Mouse (Mus musculus) CD4-positive helper T cell, adult 2 months (primary cell): Measurements from ENCODE around the gene Nt5dc3.

ENCODE experiments used
- DNase-seq: peaks from one replicate; pipeline ENCODE4 v3.0.0-alpha.2; 2012; ENCODE audit warnings: low read depth, missing footprints, low spot score

Gene Nt5dc3

DNA sequence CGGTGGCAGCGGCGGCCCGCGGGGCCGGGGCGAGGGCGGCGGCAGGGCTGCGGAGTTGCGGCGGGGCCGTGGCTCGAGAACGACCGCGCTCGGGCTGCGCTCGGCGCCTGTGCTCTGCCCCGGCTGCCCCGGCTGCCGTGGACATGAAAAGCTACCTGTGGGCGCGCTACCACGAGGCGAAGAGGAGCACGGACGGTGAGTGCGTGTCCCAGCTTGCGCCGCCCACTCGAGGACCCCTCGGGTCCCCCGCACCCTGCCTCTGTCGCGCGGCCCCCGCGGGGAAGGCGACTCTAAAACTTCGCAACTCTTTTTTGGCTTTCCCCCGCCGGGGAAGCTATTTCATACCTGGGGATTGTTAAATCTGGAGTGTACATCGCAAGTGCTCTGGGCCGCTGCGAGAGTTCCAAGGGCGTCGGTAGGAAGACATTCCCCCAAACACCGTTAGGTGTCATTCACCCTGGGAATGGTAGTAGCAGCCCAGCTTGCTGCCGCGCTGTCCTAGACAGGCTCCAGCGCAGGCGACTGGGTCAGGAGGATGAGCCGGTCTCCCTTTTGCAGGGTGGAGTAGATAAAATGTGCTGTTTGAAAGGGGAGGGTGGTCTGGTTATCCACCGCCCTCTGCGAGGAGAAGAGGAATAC lies 431 bp downstream of the Nt5dc3 start:
- no peak for DNase-seq

GRCm38 (mm10) chr10:86779816-86780500 lies 1.2 kb downstream of the Nt5dc3 start:
- no peak for DNase-seq

DNA sequence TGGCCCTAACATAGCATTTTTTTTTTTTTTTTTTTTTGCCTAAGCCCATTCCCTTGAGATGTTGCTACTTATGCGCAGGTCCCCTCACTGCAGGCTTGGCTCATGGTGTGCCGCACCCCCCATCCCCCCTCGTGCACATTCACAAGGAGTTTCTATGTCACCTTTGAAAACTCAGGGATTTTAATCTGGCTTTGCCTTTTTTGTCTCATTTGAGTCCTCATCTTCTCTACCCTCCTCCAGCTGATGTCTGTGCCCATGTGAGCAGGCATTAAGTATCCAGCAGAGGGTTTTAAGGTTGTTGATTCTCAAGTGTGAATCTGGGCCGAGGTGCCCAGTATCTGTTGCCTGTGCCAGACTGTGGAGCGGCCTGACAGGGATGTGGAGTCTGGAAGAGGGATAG lies 2.8 kb downstream of the Nt5dc3 start:
- DNase-seq, result no peak

DNA sequence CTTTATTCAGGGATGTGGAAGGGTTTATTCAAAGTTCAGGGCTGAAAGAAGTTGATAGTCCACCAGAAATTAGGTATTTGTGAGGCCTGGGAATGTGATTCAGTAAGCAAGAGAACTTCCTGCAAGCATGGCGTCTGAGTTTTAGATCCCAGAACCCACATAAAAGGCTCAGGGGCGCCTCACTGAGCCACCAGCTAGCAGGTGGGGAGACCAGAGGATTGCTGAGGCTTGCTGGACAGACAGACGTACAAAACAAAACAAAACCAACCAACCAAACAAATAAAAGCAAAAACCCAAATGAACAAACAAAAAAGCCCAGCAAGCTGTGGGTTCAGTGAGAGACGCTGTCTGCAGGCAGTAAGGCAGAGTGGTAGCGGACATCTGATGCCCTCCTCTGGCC lies 3.9 kb downstream of the Nt5dc3 start:
- no peak for DNase-seq

GRCm38 (mm10) chr10:86783561-86783960 lies 4.8 kb downstream of the Nt5dc3 start:
- no peak for DNase-seq

- no peak for DNase-seq
These were observed 5.4 kb downstream of the Nt5dc3 start for GRCm38 (mm10) chr10:86784126-86784675.

DNA sequence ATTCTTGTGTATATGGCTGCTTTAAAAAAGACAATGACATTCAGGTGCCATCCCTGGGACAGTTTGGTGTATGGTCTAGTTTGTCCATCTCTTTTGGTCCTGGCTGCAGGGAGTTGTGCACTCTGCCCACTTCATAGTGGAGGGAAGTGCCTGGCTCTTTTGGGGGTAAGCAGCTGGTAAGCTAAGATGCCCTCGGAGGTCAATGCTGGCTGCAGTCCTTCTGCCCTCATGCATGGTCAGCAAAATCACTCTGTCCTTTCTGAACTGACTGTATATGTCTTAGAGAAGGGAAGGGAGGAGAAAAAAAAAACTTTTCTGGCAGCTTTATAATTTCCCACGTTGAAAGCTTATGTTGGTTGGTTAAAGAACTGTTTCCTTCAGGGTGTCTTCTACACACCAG lies 6.6 kb downstream of the Nt5dc3 start:
- DNase-seq, result no peak

DNA sequence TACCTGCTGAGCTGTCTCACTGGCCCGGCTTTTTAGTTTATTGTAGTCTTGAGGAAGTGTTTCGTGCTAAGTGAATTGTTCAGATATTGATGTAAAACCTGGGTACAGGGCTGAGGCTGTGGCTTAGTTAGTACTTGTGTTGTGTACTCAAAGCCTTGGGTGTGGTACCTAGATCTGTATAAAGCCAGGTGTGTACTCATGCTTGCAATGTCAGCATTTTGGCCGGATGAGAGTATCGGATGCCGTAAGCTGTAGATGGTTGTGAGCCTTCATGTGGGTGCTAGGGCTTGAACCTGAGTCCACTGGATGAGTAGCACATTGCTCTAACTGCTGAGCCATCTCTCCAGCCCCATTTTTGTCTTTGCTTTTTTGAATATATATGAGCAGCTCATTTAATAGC lies 7.3 kb downstream of the Nt5dc3 start:
- no peak for DNase-seq

DNA sequence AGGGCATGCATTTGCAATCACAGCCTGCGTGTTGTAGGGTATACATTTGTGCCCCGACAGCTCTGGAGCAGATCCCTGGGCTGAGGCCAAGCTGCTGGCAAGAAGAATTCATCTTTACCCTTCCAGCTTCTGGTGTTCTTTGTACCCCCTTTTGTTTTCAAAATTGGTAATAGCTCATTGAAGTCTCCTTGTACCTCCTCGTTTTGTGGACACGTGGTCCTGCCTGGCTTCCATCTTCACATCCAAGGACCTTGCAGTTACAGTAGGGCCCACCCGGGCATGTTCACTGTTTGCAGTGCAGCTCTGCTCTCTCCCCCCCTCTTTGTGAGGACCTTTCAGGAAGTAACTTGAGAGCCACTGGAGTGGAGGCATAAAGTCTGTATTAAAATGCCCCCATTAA lies 9.4 kb downstream of the Nt5dc3 start:
- DNase-seq, result no peak

GRCm38 (mm10) chr10:86789146-86789672 lies 10.4 kb downstream of the Nt5dc3 start:
- DNase-seq, result no peak

DNA sequence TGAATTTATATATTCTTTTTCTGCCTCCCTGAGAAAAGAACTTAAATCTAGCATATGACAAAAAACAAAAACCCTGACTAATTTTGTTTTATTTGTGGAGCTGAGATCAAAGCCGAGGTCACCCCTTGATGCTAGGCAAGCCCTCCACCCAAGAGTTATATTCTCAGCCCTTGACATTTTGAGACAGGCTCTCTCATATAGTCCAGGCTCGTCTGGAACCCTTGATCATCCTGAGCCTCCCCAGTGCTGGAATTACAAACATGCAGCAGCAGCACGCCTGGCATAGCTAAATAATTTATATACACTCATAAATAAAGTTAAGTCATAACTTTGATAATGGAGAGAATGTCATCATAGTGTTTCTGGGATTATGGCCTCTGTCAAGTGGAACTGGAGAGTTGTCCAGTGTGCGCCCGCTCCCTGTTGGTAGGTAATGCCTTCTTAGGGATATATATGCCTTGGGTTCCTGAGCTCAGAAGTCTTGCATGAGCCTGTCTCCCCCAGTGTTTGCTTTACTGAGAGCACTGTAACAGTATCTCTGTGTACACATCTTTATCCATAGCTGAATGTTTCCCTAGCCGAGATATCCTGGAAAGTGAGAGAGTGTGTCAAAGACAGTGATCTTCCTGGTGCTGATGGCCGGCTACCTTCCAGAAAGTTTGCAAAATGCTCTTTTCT lies 12.8 kb downstream of the Nt5dc3 start:
- no peak for DNase-seq

- DNase-seq, result no peak
These were observed 14.7 kb downstream of the Nt5dc3 start for GRCm38 (mm10) chr10:86793509-86793951.

- no peak for DNase-seq
These were observed 15.4 kb downstream of the Nt5dc3 start for GRCm38 (mm10) chr10:86794196-86794595.

- DNase-seq, result peak; percentile 38
These were observed 16.2 kb downstream of the Nt5dc3 start for GRCm38 (mm10) chr10:86794794-86795535.

- DNase-seq, result no peak
These were observed 17.4 kb downstream of the Nt5dc3 start for GRCm38 (mm10) chr10:86796073-86796741.

- DNase-seq, result no peak
These were observed 28.6 kb downstream of the Nt5dc3 start for GRCm38 (mm10) chr10:86807362-86807761.

GRCm38 (mm10) chr10:86808013-86808758 lies 29.4 kb downstream of the Nt5dc3 start:
- no peak for DNase-seq

GRCm38 (mm10) chr10:86810000-86810399 lies 31.2 kb downstream of the Nt5dc3 start:
- DNase-seq, result no peak

DNA sequence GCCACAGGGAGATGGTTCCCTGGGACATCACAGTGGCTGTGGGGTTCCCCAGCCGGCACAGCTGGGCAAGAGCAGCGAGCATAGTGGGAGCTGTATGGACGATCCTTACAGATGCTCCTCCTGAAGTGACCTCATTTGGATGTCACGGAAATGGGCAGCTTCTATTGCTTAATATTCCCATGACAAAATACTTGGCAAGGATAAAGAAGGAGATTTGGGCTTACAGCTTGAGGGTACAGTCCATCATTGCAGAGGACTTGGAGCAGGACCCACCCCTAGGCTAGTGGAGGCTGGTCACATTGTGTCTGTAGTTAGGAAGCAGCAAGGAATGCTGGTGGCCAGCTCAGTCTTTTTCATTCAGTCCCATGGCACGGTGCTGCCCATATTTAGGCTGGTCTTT lies 31.8 kb downstream of the Nt5dc3 start:
- no peak for DNase-seq
